Mouse (Mus musculus) ES-E14 (cell line): ENCODE data around the gene Ifnar1. TPM values are rescaled to one million over a fixed set of nuclear protein-coding genes. Genes with fewer than 3 reads are reported as not detected.

Experiments
- DNase-seq: peaks from one replicate; pipeline ENCODE4 v3.0.0-alpha.2; 2013; ENCODE audit warnings: low read depth, low spot score
- H3K27ac ChIP-seq: 2 replicates; pipeline ENCODE4 v1.5.1; 2012; ENCODE audit warnings: low read depth, mild to moderate bottlenecking, low read length, moderate library complexity, mixed read lengths; ENCODE audit not compliant: poor library complexity, insufficient read depth, severe bottlenecking
- H3K36me3 ChIP-seq: 2 replicates; pipeline ENCODE4 v1.6.1; 2012; ENCODE audit warnings: mild to moderate bottlenecking, low read length, moderate library complexity, mixed read lengths; ENCODE audit not compliant: control insufficient read depth, poor library complexity, insufficient read depth, severe bottlenecking
- H3K4me1 ChIP-seq, 2 experiments: fragments of 150-350 bp in 1 of 2; sonication (generic) in 1 of 2; 2 replicates each; pipeline ENCODE4 v1.6.1; 2012; ENCODE audit warnings: low read length in 2 of 2, mild to moderate bottlenecking in 1 of 2, mixed read lengths in 1 of 2; ENCODE audit not compliant: control insufficient read depth in 2 of 2, insufficient read depth in 2 of 2, poor library complexity in 1 of 2
- H3K4me3 ChIP-seq, 2 experiments: fragments of 150-350 bp in 1 of 2; sonication (generic) in 1 of 2; 2 replicates each; pipeline ENCODE4 v1.5.1; 2012; ENCODE audit warnings: low read length in 2 of 2, low read depth in 1 of 2, mild to moderate bottlenecking in 1 of 2, mixed read lengths in 1 of 2; ENCODE audit not compliant: insufficient read depth in 1 of 2, poor library complexity in 1 of 2, severe bottlenecking in 1 of 2
- H3K9ac ChIP-seq: 2 replicates; pipeline ENCODE4 v1.6.1; 2012; ENCODE audit warnings: low read depth, mild to moderate bottlenecking, low read length, mixed read lengths; ENCODE audit not compliant: poor library complexity, insufficient read depth, severe bottlenecking
- H3K9me3 ChIP-seq: fragments of 150-350 bp; sonication (generic); 2 replicates; pipeline ENCODE4 v1.6.1; 2012; ENCODE audit warnings: low read depth, mild to moderate bottlenecking, low read length; ENCODE audit not compliant: control insufficient read depth, insufficient read depth
- CHD2 ChIP-seq: IDR thresholded peaks from 2 replicates; pipeline ENCODE4 v1.6.1; 2014; ENCODE audit warnings: mild to moderate bottlenecking, low read depth, low read length, inconsistent platforms
- HCFC1 ChIP-seq: IDR thresholded peaks from 2 replicates; pipeline ENCODE4 v1.6.1; 2012; ENCODE audit warnings: low read length, inconsistent platforms, borderline replicate concordance; ENCODE audit not compliant: insufficient read depth
- MAFK ChIP-seq: IDR thresholded peaks from 2 replicates; pipeline ENCODE4 v1.6.1; 2014; ENCODE audit warnings: mild to moderate bottlenecking, low read depth, low read length, inconsistent platforms; ENCODE audit not compliant: insufficient read depth
- ZC3H11A ChIP-seq: IDR thresholded peaks from 2 replicates; pipeline ENCODE4 v1.6.1; 2012; ENCODE audit warnings: low read depth, mild to moderate bottlenecking, inconsistent platforms, low read length, borderline replicate concordance
- ZNF384 ChIP-seq: IDR thresholded peaks from 2 replicates; pipeline ENCODE4 v1.6.1; 2012; ENCODE audit warnings: low read depth, low read length, inconsistent platforms
- in situ Hi-C, 2 experiments: fragments of 600-800 bp; cut with MboI; formaldehyde crosslinking; loops; one replicate each; pipeline ENCODE4 v1.15.1; 2025; ENCODE audit warnings: low sequenced_read_pairs in 2 of 2, inconsistent platforms in 1 of 2; ENCODE audit not compliant: unreplicated experiment in 2 of 2
- total RNA-seq: library from RNA; depleted of rRNA; stranded (reverse); fragments of 300-350 nt; gene quantifications from 2 replicates; pipeline ENCODE4 v1.2.3, GENCODE M21; 2012

Gene Ifnar1
- total RNA-seq, 1 experiment, result 42.2 TPM

DNA sequence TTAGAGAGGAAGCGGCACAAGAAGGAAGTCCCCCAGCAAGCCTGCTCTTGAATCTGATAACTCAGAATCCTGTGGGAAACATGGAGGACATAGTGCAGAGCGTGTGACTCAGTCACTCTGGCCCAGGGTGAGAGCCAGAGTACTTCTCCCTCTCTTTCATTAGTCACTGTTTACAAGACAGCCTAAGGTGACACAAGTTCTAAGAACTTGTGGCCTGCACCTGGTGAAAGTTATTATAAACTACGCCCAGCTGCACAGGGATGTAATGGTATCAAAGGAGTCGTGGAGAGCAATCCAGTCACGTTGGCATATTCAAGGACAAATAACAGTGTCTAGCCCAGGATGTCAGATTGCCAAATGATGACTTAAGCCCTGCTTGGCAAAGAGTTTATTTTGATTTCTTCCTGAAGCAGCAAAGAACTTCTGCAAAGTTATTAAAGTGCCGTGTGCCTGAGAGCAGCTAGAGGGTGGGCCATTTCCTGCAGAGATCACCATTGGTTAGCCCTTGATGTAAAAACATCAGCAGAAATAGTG, 32.6 kb upstream of the Ifnar1 start:
- TF ChIP-seq HCFC1 (no peak), CHD2 (no peak), ZC3H11A (no peak), ZNF384 (no peak), MAFK (no peak)
- no peak overlapping the region for H3K9ac ChIP-seq
- no peaks in the 10 kb centered on the region for H3K4me1 ChIP-seq
- in situ Hi-C loops, result no loop called here
- H3K36me3 ChIP-seq, result no peaks in the 10 kb centered on the region
- H3K27ac ChIP-seq, result no peak overlapping the region
- no peak overlapping the region for H3K4me3 ChIP-seq
- no peaks in the 10 kb centered on the region for H3K9me3 ChIP-seq
- no peak for DNase-seq

DNA sequence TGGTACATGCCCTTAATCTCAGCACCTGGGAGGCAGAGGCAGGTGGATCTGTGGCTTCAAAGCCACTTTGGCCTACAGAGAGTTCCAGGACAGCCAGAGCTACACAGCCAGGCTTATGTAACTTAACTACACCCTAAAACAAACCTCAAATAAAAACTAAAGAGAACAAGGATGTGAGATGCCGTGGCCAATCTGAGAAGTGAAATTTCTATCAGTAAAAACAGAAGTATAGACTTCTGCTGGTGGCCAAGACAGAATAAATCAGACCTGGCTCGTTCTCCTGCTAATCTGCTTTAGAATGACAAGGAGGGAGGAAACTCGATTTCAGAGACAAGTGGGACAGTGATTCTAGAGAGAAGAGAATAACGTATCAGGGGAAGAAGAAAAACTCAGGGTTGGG, 29.2 kb upstream of the Ifnar1 start:
- no peaks in the 10 kb centered on the region for H3K9me3 ChIP-seq
- H3K4me1 ChIP-seq, result no peaks in the 10 kb centered on the region
- in situ Hi-C loops, result no loop called here
- no peaks in the 10 kb centered on the region for H3K36me3 ChIP-seq
- DNase-seq, result no peak
- no peak overlapping the region for H3K27ac ChIP-seq
- no peak overlapping the region for H3K9ac ChIP-seq
- H3K4me3 ChIP-seq, result no peak overlapping the region
- no peak for TF ChIP-seq HCFC1
- TF ChIP-seq MAFK, result no peak
- TF ChIP-seq ZC3H11A, result no peak
- no peak for TF ChIP-seq ZNF384
- TF ChIP-seq CHD2, result no peak

DNA sequence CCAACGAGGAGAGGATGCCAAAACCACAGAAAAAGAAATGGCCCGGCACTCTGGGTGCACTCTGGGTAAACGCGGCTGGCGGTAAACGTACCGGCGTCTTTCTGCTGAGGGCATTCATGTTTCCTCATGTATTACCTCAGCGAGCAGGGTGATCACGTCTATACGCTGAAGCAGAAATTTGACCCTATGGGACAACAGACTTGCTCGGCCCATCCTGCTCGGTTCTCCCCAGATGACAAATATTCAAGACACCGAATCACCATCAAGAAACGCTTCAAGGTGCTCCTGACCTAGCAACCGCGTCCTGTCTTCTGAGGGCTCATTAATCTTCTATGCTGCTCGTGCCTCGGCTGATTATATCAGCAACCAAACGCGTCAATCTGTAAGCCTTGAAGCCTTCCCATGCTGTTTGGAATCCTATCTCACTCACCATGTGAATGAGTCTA, 26.7 kb upstream of the Ifnar1 start:
- in situ Hi-C loops, result no loop called here
- no peak overlapping the region for H3K4me3 ChIP-seq
- no peaks in the 10 kb centered on the region for H3K9me3 ChIP-seq
- H3K36me3 ChIP-seq, result no peaks in the 10 kb centered on the region
- no peaks in the 10 kb centered on the region for H3K4me1 ChIP-seq
- H3K27ac ChIP-seq, result no peak overlapping the region
- DNase-seq, result no peak
- H3K9ac ChIP-seq, result no peak overlapping the region
- no peak for TF ChIP-seq CHD2
- TF ChIP-seq MAFK, result no peak
- no peak for TF ChIP-seq ZNF384
- no peak for TF ChIP-seq ZC3H11A
- TF ChIP-seq HCFC1, result no peak

DNA sequence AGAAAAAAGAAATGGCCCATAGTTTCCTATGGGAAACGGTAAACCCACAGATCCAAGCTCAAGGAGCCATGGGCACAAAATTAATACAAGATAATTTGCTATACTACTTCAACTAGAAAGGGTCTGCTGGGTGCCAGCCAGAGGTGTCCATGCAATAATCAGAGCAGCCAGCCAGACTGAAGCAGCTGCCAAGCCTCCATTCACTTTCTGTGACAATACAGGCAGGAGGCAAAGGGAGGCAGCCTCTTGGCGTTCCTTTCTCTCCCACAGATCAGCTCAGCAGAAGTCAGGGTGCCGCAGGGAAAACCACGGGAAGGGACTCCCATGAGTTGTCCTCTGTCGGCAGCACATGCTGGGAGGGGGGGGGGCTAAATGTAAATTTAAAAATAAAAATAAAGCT, 26.1 kb upstream of the Ifnar1 start:
- H3K27ac ChIP-seq, result no peak overlapping the region
- H3K4me1 ChIP-seq, result no peaks in the 10 kb centered on the region
- H3K4me3 ChIP-seq, result no peak overlapping the region
- no peaks in the 10 kb centered on the region for H3K9me3 ChIP-seq
- TF ChIP-seq CHD2 (no peak), ZNF384 (no peak), MAFK (no peak), ZC3H11A (no peak), HCFC1 (no peak)
- in situ Hi-C loops, result no loop called here
- H3K9ac ChIP-seq, result no peak overlapping the region
- no peak for DNase-seq
- H3K36me3 ChIP-seq, result no peaks in the 10 kb centered on the region

DNA sequence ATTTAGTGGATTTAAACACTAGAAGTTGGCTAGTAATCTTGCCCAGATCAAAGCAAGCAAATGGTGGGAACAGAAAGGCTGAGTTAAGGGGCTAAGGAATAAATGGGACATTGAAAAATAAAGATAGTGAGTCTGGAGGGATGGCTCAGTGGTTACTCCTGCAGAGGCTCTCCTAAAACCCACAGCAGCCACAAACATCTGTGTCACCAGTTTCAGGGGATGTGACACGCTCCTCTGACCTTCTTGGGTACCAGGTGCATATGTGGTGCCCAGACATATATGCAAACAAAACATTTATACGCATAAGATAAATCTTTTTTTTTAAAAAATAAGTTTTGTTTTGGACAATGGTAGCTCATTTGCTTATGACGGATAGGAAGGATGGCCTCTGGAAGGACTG, 25.6 kb upstream of the Ifnar1 start:
- TF ChIP-seq ZC3H11A (no peak), HCFC1 (no peak), MAFK (no peak), ZNF384 (no peak)
- Histone ChIP-seq H3K4me1 (no peaks in the 10 kb centered on the region), H3K4me3 (no peak overlapping the region), H3K36me3 (no peaks in the 10 kb centered on the region), H3K9ac (no peak overlapping the region), H3K27ac (no peak overlapping the region), H3K9me3 (no peaks in the 10 kb centered on the region)
- DNase-seq, result no peak
- in situ Hi-C loops, result no loop called here
